Mouse (Mus musculus): ENCODE results near the gene Cbx2.

Gene Cbx2

GRCm38 (mm10) chr11:119021180-119021579 lies 1.6 kb upstream of the Cbx2 start:
- DNase-seq = no peak

GRCm38 (mm10) chr11:119022068-119022894 lies 481 bp upstream of the Cbx2 start:
- DNase-seq = no peak

GRCm38 (mm10) chr11:119023616-119023980 lies 836 bp downstream of the Cbx2 start:
- DNase-seq = no peak

GRCm38 (mm10) chr11:119024260-119024659 lies 1.5 kb downstream of the Cbx2 start:
- no peak for DNase-seq

- no peak for DNase-seq
Observed at GRCm38 (mm10) chr11:119026203-119026602, 3.4 kb downstream of the Cbx2 start.

GRCm38 (mm10) chr11:119033874-119034558 lies 11.3 kb downstream of the Cbx2 start:
- DNase-seq = peak; percentile 75

GRCm38 (mm10) chr11:119034635-119035034 lies 11.9 kb downstream of the Cbx2 start:
- no peak for DNase-seq

- no peak for DNase-seq
Observed at GRCm38 (mm10) chr11:119035094-119035685, 12.4 kb downstream of the Cbx2 start.

GRCm38 (mm10) chr11:119035686-119036165 lies 13.0 kb downstream of the Cbx2 start:
- DNase-seq = no peak

- DNase-seq = no peak
Observed at GRCm38 (mm10) chr11:119036447-119036846, 13.7 kb downstream of the Cbx2 start.

GRCm38 (mm10) chr11:119036934-119037779 lies 14.4 kb downstream of the Cbx2 start:
- no peak for DNase-seq

- no peak for DNase-seq
Observed at GRCm38 (mm10) chr11:119037780-119038401, 15.1 kb downstream of the Cbx2 start.

- DNase-seq = no peak
Observed at GRCm38 (mm10) chr11:119038744-119039484, 16.2 kb downstream of the Cbx2 start.

- no peak for DNase-seq
Observed at GRCm38 (mm10) chr11:119039732-119040512, 17.2 kb downstream of the Cbx2 start.

GRCm38 (mm10) chr11:119040600-119041324 lies 18.0 kb downstream of the Cbx2 start, which contains the start of gene Cbx8:
Gene Cbx8 (minus strand): TSS chr11:119040969.
- DNase-seq = peak; percentile 100

GRCm38 (mm10) chr11:119041325-119041716 lies 18.6 kb downstream of the Cbx2 start:
- no peak for DNase-seq

- no peak for DNase-seq
Observed at GRCm38 (mm10) chr11:119041750-119042465, 19.1 kb downstream of the Cbx2 start.

GRCm38 (mm10) chr11:119042466-119043272 lies 19.9 kb downstream of the Cbx2 start:
- DNase-seq = no peak

- DNase-seq = no peak
Observed at GRCm38 (mm10) chr11:119043273-119043540, 20.4 kb downstream of the Cbx2 start.

Data from right cerebral cortex, adult 18-20 months (tissue).